Mouse (Mus musculus) heart, postnatal 36 days (tissue): ENCODE measurements around the gene Qk. TPM values are rescaled to one million over a fixed set of nuclear protein-coding genes. Genes with fewer than 3 reads are reported as not detected.
A peak's percentile ranks its signal among the peaks of the same experiment; 100 is the strongest.

Source experiments
- DNase-seq, 2 experiments: peaks; one replicate each; pipeline ENCODE4 v3.0.0; 2021 to 2022
- intact Hi-C: fragments of 180-260 bp; cut with DNase I; formaldehyde crosslinking; loops from one replicate; pipeline ENCODE4 v1.15.1; 2025
- total RNA-seq, 2 experiments: library from RNA; stranded (reverse); gene quantifications; 2 replicates each; pipeline ENCODE4 v1.2.3; 2021

Qk gene
- total RNA-seq, 2 experiments from 2014 or later = 419 to 431 TPM

GRCm38 (mm10) chr17:10328544-10329100, 9.0 kb upstream of the Qk start:
- intact Hi-C loops = loop anchor here (2.0 kb wide), 1 partner anchor 30 kb away; no protein-coding TSS in a partner anchor
- no peak for DNase-seq

GRCm38 (mm10) chr17:10327584-10328210, 8.0 kb upstream of the Qk start:
- DNase-seq = no peak
- intact Hi-C loops = loop anchor here (2.0 kb wide), 1 partner anchor 31 kb away; no protein-coding TSS in a partner anchor

- intact Hi-C loops = no loop called here
- peak; percentile 64 to 67 for DNase-seq
These were observed 7.0 kb upstream of the Qk start for GRCm38 (mm10) chr17:10326596-10327045.

GRCm38 (mm10) chr17:10325921-10326320, 6.3 kb upstream of the Qk start:
- no peak for DNase-seq
- intact Hi-C loops = no loop called here

GRCm38 (mm10) chr17:10321754-10322153, 2.1 kb upstream of the Qk start:
- intact Hi-C loops = loop anchor here (2.0 kb wide), 3 partner anchors 47 to 171 kb away; no protein-coding TSS in a partner anchor
- no peak for DNase-seq

- DNase-seq = no peak
- intact Hi-C loops = loop anchor here (2.0 kb wide), 3 partner anchors 48 to 172 kb away; no protein-coding TSS in a partner anchor
These were observed 1.4 kb upstream of the Qk start for GRCm38 (mm10) chr17:10321092-10321491.

GRCm38 (mm10) chr17:10320456-10320790, 769 bp upstream of the Qk start:
- no peak for DNase-seq
- intact Hi-C loops = loop anchor here (1.0 to 2.0 kb wide), 4 partner anchors 15 to 172 kb away; no protein-coding TSS in a partner anchor

- intact Hi-C loops = loop anchor here (5.0 to 10.0 kb wide), 4 partner anchors 365 to 1152 kb away; no protein-coding TSS in a partner anchor
These were observed 296 bp downstream of the Qk start for GRCm38 (mm10) chr17:10319431-10319684.

GRCm38 (mm10) chr17:10318561-10319430, 858 bp downstream of the Qk start:
- intact Hi-C loops = loop anchor here (5.0 to 10.0 kb wide), 4 partner anchors 364 to 1151 kb away; no protein-coding TSS in a partner anchor
- peak; percentile 84 for DNase-seq

More at GRCm38 (mm10) chr17:10319431-10319684, 296 bp downstream of the Qk start:
- DNase-seq = no peak

- intact Hi-C loops = loop anchor here (1.0 to 10.0 kb wide), 7 partner anchors 223 to 1151 kb away; no protein-coding TSS in a partner anchor
- peak; percentile 70 to 81 for DNase-seq
These were observed 1.6 kb downstream of the Qk start for GRCm38 (mm10) chr17:10317981-10318551.

GRCm38 (mm10) chr17:10317186-10317585, 2.5 kb downstream of the Qk start:
- DNase-seq = peak; percentile 63 to 72
- intact Hi-C loops = loop anchor here (1.0 to 10.0 kb wide), 7 partner anchors 222 to 1150 kb away; no protein-coding TSS in a partner anchor

- DNase-seq = no peak
- intact Hi-C loops = loop anchor here (2.0 to 10.0 kb wide), 6 partner anchors 278 to 1149 kb away; no protein-coding TSS in a partner anchor
These were observed 3.2 kb downstream of the Qk start for GRCm38 (mm10) chr17:10316446-10316845.

- intact Hi-C loops = loop anchor here (5.0 to 10.0 kb wide), 3 partner anchors 78 to 355 kb away; no protein-coding TSS in a partner anchor
- DNase-seq = no peak
These were observed 9.6 kb downstream of the Qk start for GRCm38 (mm10) chr17:10310046-10310445.

- peak in 1 of 2 experiments; percentile 57 for DNase-seq
- intact Hi-C loops = no loop called here
These were observed 10.5 kb downstream of the Qk start for GRCm38 (mm10) chr17:10309135-10309623.

- DNase-seq = no peak
- intact Hi-C loops = no loop called here
These were observed 13.2 kb downstream of the Qk start for GRCm38 (mm10) chr17:10306424-10306823.

GRCm38 (mm10) chr17:10304001-10304400, 15.7 kb downstream of the Qk start:
- no peak for DNase-seq
- intact Hi-C loops = no loop called here

- DNase-seq = no peak
- intact Hi-C loops = no loop called here
These were observed 18.5 kb downstream of the Qk start for GRCm38 (mm10) chr17:10300968-10301795.

GRCm38 (mm10) chr17:10299396-10299795, 20.3 kb downstream of the Qk start:
- no peak for DNase-seq
- intact Hi-C loops = no loop called here

- intact Hi-C loops = no loop called here
- DNase-seq = no peak
These were observed 27.1 kb downstream of the Qk start for GRCm38 (mm10) chr17:10292520-10292919.
